Mouse (Mus musculus) liver, postnatal 0 days (tissue): Measurements from ENCODE around the gene Myl9. TPM values are rescaled to one million over a fixed set of nuclear protein-coding genes. Genes with fewer than 3 reads are reported as not detected.
"Not testable (repeated sequence)": the region's sequence is repeated elsewhere in the genome, so short reads cannot be mapped to it uniquely, and the experiment has no call there.

Experiments
- ATAC-seq: fragments of 200-750 bp; cut with Nextera tagmentation; 2 replicates; pipeline ENCODE4 v1.8.0; 2017; ENCODE audit warnings: mild to moderate bottlenecking, moderate library complexity
- DNase-seq: peaks from one replicate; pipeline ENCODE4 v3.0.0-alpha.2; 2016
- H3K27ac ChIP-seq: fragments of 300-500 bp; sonication (generic); 2 replicates; pipeline ENCODE4 v1.5.1; 2014; ENCODE audit warnings: antibody characterized with exemption, moderate library complexity, mild to moderate bottlenecking, low read depth
- H3K27me3 ChIP-seq: fragments of 300-500 bp; sonication (generic); 2 replicates; pipeline ENCODE4 v1.6.1; 2014; ENCODE audit warnings: low read length, control low read depth, mixed read lengths; ENCODE audit not compliant: insufficient read depth
- H3K36me3 ChIP-seq: fragments of 300-500 bp; sonication (generic); replicated peaks from 2 replicates; pipeline ENCODE4 v1.6.1; 2014; ENCODE audit warnings: mild to moderate bottlenecking, control low read depth, low read length, moderate library complexity, mixed read lengths; ENCODE audit not compliant: insufficient read depth
- H3K4me1 ChIP-seq: fragments of 300-500 bp; sonication (generic); 2 replicates; pipeline ENCODE4 v1.6.1; 2014; ENCODE audit warnings: antibody characterized with exemption, mild to moderate bottlenecking, control low read depth; ENCODE audit not compliant: insufficient read depth
- H3K4me2 ChIP-seq: fragments of 300-500 bp; sonication (generic); 2 replicates; pipeline ENCODE4 v1.6.1; 2014; ENCODE audit warnings: low read depth, mild to moderate bottlenecking, low read length, moderate library complexity, mixed read lengths
- H3K4me3 ChIP-seq: fragments of 300-500 bp; sonication (generic); 2 replicates; pipeline ENCODE4 v1.5.1; 2014; ENCODE audit warnings: low read depth, low read length
- H3K9ac ChIP-seq: fragments of 300-500 bp; sonication (generic); replicated peaks from 2 replicates; pipeline ENCODE4 v1.6.1; 2014; ENCODE audit warnings: mild to moderate bottlenecking, moderate library complexity
- H3K9me3 ChIP-seq: fragments of 300-500 bp; sonication (generic); 2 replicates; pipeline ENCODE4 v1.6.1; 2016; ENCODE audit warnings: mild to moderate bottlenecking, control low read depth, low read length, mixed read lengths
- CTCF ChIP-seq: sonication (generic); IDR thresholded peaks from 2 replicates; pipeline ENCODE4 v1.5.1; 2016; ENCODE audit warnings: antibody characterized with exemption, low read depth
- EP300 ChIP-seq: IDR thresholded peaks from 2 replicates; pipeline ENCODE4 v1.6.1; 2016; ENCODE audit warnings: antibody characterized with exemption, low read depth, mild to moderate bottlenecking
- WGBS: fragments of 180-500 bp; shearing (Covaris S2); extraction: QIAGEN DNeasy Blood & Tissue Kit; methylation state at CpG from one replicate; pipeline ENCODE4 v1.1.7; 2014; ENCODE audit not compliant: insufficient replicate concordance; 5-methylcytosine and 5-hydroxymethylcytosine counted together
- polyA plus RNA-seq: library from polyadenylated mRNA; unstranded; fragments of >200 nt; fragmentation: Nextera tagmentation; extraction: Ambion mirVana; gene quantifications from 2 replicates; pipeline ENCODE4 v1.2.1, GENCODE M21; 2015

Gene Myl9
- polyA plus RNA-seq, 1 experiment from 2014 or later = 51.2 TPM

DNA sequence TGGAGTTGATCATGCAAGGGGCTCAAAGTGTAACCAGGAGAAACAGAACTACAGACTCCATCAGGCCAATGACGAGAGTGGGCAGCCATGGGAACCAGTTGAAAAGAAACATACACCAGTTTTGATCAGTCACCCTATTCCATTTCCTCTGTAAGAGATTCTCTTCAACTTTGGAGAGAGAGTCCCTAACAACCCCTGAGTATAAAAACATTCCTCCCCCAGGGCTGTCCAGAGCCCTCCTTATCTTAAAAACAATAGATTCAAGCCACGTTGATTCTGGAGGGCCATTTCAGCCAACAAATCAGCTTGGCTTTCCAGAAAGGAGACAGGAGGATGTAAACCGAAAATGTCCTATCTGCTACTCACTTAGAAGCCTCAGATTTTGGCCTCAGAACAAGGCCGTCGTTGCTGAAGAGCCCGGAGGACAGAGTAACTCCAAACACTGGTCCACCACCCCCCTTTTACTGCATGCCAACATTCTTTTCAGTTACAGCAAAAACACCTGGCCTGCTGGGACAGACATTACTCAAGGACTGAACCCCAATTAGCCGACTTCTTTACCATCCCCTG is 8.9 kb downstream of the Myl9 start:
- ATAC-seq (no peak), DNase-seq (no peak)
- Histone ChIP-seq H3K36me3 (no peaks in the 10 kb centered on the region), H3K4me1 (peaks cover 27% of the 10 kb centered on the region), H3K4me3 (no peak overlapping the region), H3K27ac (peak overlapping the region; percentile 71), H3K27me3 (no peaks in the 10 kb centered on the region), H3K9me3 (no peaks in the 10 kb centered on the region), H3K4me2 (no peak overlapping the region), H3K9ac (no peak overlapping the region)
- 44% methylated on average over 7 of the region's 7 CpGs for WGBS
- no peak for TF ChIP-seq CTCF

- TF ChIP-seq CTCF = no peak
- TF ChIP-seq EP300 = no peak
- no peak overlapping the region for H3K4me2 ChIP-seq
- ATAC-seq (no peak), DNase-seq (no peak)
- 85% methylated on average over 2 of the region's 2 CpGs for WGBS
- no peak overlapping the region for H3K4me3 ChIP-seq
- peaks cover 27% of the 10 kb centered on the region for H3K4me1 ChIP-seq
- no peak overlapping the region for H3K27ac ChIP-seq
- H3K36me3 ChIP-seq = no peaks in the 10 kb centered on the region
- H3K9me3 ChIP-seq = no peaks in the 10 kb centered on the region
- no peaks in the 10 kb centered on the region for H3K27me3 ChIP-seq
- H3K9ac ChIP-seq = no peak overlapping the region
These were observed 9.7 kb downstream of the Myl9 start for GRCm38 (mm10) chr2:156784891-156785290.

GRCm38 (mm10) chr2:156786369-156786768 is 11.1 kb downstream of the Myl9 start:
- not testable (repeated sequence) for H3K27ac ChIP-seq, H3K9ac ChIP-seq, H3K4me3 ChIP-seq, H3K9me3 ChIP-seq, DNase-seq, H3K27me3 ChIP-seq, H3K36me3 ChIP-seq, ATAC-seq, H3K4me2 ChIP-seq
- peaks cover 16% of the 10 kb centered on the region for H3K4me1 ChIP-seq

GRCm38 (mm10) chr2:156787090-156787775 is 12.0 kb downstream of the Myl9 start:
- ATAC-seq = no peak
- WGBS = 85% methylated on average over 5 of the region's 5 CpGs
- no peak overlapping the region for H3K4me3 ChIP-seq

GRCm38 (mm10) chr2:156787776-156788105 is 12.5 kb downstream of the Myl9 start:
- Histone ChIP-seq H3K27me3 (no peaks in the 10 kb centered on the region), H3K9ac (no peak overlapping the region), H3K27ac (no peak overlapping the region), H3K4me1 (peaks cover 6% of the 10 kb centered on the region), H3K36me3 (no peaks in the 10 kb centered on the region), H3K4me3 (no peak overlapping the region), H3K9me3 (no peaks in the 10 kb centered on the region; the same call in 1 of the 2 replicates), H3K4me2 (no peak overlapping the region)
- TF ChIP-seq CTCF (peak; percentile 60), EP300 (no peak)
- DNase-seq (no peak), ATAC-seq (no peak)
- WGBS = 27% methylated on average over 3 of the region's 3 CpGs

More at GRCm38 (mm10) chr2:156787090-156787775, 12.0 kb downstream of the Myl9 start:
- TF ChIP-seq CTCF = no peak
- no peak for TF ChIP-seq EP300
- DNase-seq = no peak
- Histone ChIP-seq H3K9ac (no peak overlapping the region), H3K36me3 (no peaks in the 10 kb centered on the region), H3K4me1 (peaks cover 10% of the 10 kb centered on the region), H3K4me2 (no peak overlapping the region), H3K27me3 (no peaks in the 10 kb centered on the region), H3K27ac (no peak overlapping the region), H3K9me3 (no peaks in the 10 kb centered on the region; the same call in 1 of the 2 replicates)

- Histone ChIP-seq H3K4me2 (no peak overlapping the region), H3K4me3 (no peak overlapping the region), H3K27ac (no peak overlapping the region), H3K4me1 (no peaks in the 10 kb centered on the region), H3K9me3 (no peaks in the 10 kb centered on the region; the same call in 1 of the 2 replicates), H3K9ac (no peak overlapping the region), H3K27me3 (no peaks in the 10 kb centered on the region), H3K36me3 (no peaks in the 10 kb centered on the region)
- TF ChIP-seq EP300 (no peak), CTCF (no peak)
- ATAC-seq (no peak), DNase-seq (no peak)
- WGBS = 72% methylated on average over 1 of the region's 1 CpGs
These were observed 13.6 kb downstream of the Myl9 start for GRCm38 (mm10) chr2:156788836-156789235.

DNA sequence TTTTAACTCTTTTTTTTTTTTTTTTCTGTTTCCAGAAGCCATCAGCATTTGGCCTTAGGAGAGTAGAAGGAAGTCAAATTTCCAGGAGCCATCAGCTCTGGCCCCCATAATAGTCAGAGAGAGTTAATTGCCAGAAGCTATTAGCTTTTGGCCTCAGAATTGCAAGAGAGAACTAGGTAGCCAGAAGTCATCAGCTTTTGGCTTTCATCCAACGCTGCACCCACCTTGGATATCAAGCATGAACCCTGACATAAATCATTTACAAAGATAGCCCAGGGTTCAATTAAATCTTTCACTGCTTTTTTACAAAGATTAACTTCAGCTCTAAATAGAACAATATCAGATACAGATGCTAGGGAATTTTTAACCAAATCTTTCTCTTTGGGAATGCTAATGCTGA is 23.3 kb downstream of the Myl9 start:
- ATAC-seq (no peak), DNase-seq (no peak)
- TF ChIP-seq CTCF = no peak
- no peak for TF ChIP-seq EP300
- no peak overlapping the region for H3K27ac ChIP-seq
- WGBS = 81% methylated on average over 1 of the region's 1 CpGs
- no peak overlapping the region for H3K4me3 ChIP-seq
- H3K4me2 ChIP-seq = no peak overlapping the region
- H3K36me3 ChIP-seq = no peaks in the 10 kb centered on the region
- H3K27me3 ChIP-seq = no peaks in the 10 kb centered on the region
- peaks cover 4% of the 10 kb centered on the region; the same call in 1 of the 2 replicates for H3K9me3 ChIP-seq
- no peak overlapping the region for H3K9ac ChIP-seq
- H3K4me1 ChIP-seq = no peaks in the 10 kb centered on the region
